Mouse (Mus musculus): ENCODE results near the gene Rsph6a. TPM values are rescaled to one million over a fixed set of nuclear protein-coding genes. Genes with fewer than 3 reads are reported as not detected.
"Not testable (repeated sequence)": the region's sequence is repeated elsewhere in the genome, so short reads cannot be mapped to it uniquely, and the experiment has no call there.

Rsph6a gene
- polyA plus RNA-seq, 1 experiment from 2014 or later = not detected

DNA sequence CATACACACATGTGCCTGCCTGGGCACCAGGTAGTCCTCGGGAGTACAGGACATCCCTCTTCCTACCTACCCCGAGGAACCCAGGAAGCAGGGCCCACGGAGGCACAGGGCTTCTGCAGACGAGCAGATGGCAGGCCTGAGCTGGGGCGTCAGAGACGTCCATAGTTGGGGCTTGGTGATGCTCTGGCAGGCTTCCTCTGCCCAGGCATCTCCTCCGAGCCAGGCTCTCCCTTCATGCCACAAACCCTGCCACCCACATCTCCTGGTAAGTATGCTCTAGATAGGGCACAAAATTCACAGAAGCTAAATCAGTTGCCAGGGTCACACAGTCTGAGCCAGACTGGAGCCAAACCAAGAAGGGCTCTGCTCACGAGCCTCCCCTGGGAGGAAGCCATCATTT is 4.3 kb upstream of the Rsph6a start:
- H3K9me3 ChIP-seq = no peaks in the 10 kb centered on the region
- no peak overlapping the region for H3K4me2 ChIP-seq (replicated peaks)
- no peak for ATAC-seq (replicated peaks)
- peaks cover 60% of the 10 kb centered on the region for H3K36me3 ChIP-seq
- H3K4me1 ChIP-seq = peaks cover 9% of the 10 kb centered on the region
- WGBS = 86% methylated on average over 8 of the region's 8 CpGs
- no peak overlapping the region for H3K9ac ChIP-seq (replicated peaks)
- no peak overlapping the region for H3K27ac ChIP-seq (replicated peaks)
- no peak overlapping the region for H3K4me3 ChIP-seq
- no peaks in the 10 kb centered on the region for H3K27me3 ChIP-seq

DNA sequence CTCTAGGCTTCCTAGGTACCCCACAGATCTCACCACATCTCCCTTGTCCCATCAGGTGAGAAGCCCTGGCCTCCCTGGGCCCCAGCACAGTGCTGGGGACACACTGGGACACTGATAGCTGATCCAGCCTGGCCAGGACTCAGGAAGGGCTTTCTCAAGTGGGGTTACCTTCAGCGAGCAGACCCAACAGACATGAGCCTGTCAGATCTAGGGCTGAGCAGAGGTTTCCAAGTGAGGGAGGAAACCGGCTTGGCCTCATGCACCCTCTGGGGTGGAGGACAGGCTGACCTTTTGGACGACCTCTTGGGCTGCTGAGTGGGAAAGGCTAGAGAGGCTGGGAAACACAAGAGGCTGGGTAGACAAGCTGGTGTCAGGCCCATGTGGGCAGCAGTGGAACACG is 3.3 kb upstream of the Rsph6a start:
- no peak for ATAC-seq (replicated peaks)
- H3K4me1 ChIP-seq = peaks cover 9% of the 10 kb centered on the region
- no peak overlapping the region for H3K4me3 ChIP-seq
- no peak overlapping the region for H3K27ac ChIP-seq (replicated peaks)
- no peak overlapping the region for H3K4me2 ChIP-seq (replicated peaks)
- H3K9ac ChIP-seq (replicated peaks) = no peak overlapping the region
- WGBS = 76% methylated on average over 4 of the region's 4 CpGs
- H3K27me3 ChIP-seq = no peaks in the 10 kb centered on the region
- H3K9me3 ChIP-seq = no peaks in the 10 kb centered on the region
- peaks cover 50% of the 10 kb centered on the region for H3K36me3 ChIP-seq

DNA sequence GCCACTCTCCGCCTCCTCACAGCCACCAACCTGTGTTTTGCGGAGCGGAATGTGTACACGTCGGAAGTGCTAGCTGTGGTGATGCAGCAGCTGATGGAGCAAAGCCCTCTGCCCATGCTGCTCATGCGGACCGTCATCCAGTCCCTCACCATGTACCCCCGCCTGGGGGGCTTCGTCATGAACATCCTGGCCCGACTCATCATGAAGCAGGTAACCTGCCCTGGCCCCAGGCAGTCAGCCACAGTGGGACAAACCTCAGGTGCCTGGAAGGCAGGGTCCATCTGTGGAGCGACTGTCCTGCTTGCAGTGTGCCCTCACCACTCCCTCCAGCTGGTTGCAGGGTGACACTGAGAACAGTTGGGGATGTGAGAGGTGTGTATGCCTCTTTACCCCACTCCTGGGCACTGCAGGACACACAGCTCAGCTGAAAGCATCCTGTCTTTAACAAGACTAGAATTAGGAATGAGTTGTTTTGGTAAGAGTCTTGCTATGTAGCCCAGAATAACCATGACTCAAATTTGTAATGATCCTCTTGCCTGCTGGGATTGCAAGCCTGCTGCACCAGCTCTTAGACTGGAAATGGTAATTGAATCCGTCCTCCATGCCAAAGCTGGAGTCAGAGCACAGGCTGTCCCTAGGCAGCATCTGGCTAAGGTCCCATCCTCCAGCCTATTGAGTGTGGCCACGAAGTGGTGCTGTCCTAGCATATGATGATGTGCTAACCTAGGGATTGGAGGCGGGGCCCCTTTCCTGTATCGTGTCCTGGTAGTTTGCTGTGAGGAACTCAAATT is 1.9 kb upstream of the Rsph6a start:
- ATAC-seq (replicated peaks) = no peak
- peaks cover 36% of the 10 kb centered on the region for H3K36me3 ChIP-seq
- 87% methylated on average over 15 of the region's 15 CpGs for WGBS

DNA sequence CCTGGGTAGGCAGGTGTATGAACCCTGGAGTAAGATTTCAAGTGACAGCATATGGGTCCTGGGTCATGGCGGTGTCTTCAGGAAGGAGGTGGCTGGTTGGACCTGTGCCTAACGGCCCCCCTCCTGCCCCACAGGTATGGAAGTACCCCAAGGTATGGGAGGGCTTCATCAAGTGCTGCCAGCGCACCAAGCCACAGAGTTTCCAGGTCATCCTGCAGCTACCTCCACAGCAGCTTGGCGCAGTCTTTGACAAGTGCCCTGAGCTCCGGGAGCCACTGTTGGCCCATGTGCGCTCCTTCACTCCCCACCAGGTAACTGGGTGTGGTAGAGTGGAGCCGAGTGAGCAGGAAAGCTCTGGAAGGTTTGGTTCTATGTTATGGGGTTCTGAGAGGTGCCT is 1.4 kb upstream of the Rsph6a start:
- Histone ChIP-seq H3K4me2 (replicated peaks) (no peak overlapping the region), H3K27me3 (no peaks in the 10 kb centered on the region), H3K9ac (replicated peaks) (no peak overlapping the region), H3K9me3 (no peaks in the 10 kb centered on the region), H3K4me3 (no peak overlapping the region), H3K36me3 (peaks cover 31% of the 10 kb centered on the region), H3K27ac (replicated peaks) (no peak overlapping the region), H3K4me1 (peaks cover 9% of the 10 kb centered on the region)
- WGBS = 91% methylated on average over 7 of the region's 7 CpGs
- ATAC-seq (replicated peaks) = no peak

More for the DNA sequence above, 1.9 kb upstream of the Rsph6a start:
- H3K4me1 ChIP-seq = peaks cover 9% of the 10 kb centered on the region
- no peak overlapping the region for H3K27ac ChIP-seq (replicated peaks)
- H3K4me2 ChIP-seq (replicated peaks) = no peak overlapping the region
- no peak overlapping the region for H3K4me3 ChIP-seq
- H3K27me3 ChIP-seq = no peaks in the 10 kb centered on the region
- H3K9ac ChIP-seq (replicated peaks) = no peak overlapping the region
- no peaks in the 10 kb centered on the region for H3K9me3 ChIP-seq

DNA sequence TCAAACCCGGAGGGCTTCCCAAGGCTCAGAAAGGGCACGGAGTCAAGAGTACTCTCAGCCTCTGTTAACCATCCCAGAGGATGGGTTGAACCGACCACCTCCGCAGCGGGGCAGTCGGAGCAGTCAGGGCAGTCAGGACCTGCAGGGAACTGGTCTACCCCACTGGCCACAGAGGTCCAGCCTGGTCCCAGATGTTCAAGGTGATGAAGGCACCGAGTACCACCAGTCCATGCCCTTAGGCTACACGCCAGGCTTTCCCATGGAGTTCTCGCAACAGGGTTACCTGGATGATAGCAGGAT is 237 bp downstream of the Rsph6a start:
- H3K27ac ChIP-seq (replicated peaks) = no peak overlapping the region
- peaks cover 16% of the 10 kb centered on the region for H3K36me3 ChIP-seq
- peaks cover 9% of the 10 kb centered on the region for H3K4me1 ChIP-seq
- peak overlapping the region; percentile 29 for H3K4me3 ChIP-seq
- peak overlapping the region; percentile 42 for H3K4me2 ChIP-seq (replicated peaks)
- 63% methylated on average over 9 of the region's 9 CpGs for WGBS
- ATAC-seq (replicated peaks) = peak; percentile 9; the same call in 1 of the 2 replicates
- peak overlapping the region; percentile 32; the same call in 1 of the 2 replicates for H3K9ac ChIP-seq (replicated peaks)
- no peaks in the 10 kb centered on the region for H3K9me3 ChIP-seq
- no peaks in the 10 kb centered on the region for H3K27me3 ChIP-seq

DNA sequence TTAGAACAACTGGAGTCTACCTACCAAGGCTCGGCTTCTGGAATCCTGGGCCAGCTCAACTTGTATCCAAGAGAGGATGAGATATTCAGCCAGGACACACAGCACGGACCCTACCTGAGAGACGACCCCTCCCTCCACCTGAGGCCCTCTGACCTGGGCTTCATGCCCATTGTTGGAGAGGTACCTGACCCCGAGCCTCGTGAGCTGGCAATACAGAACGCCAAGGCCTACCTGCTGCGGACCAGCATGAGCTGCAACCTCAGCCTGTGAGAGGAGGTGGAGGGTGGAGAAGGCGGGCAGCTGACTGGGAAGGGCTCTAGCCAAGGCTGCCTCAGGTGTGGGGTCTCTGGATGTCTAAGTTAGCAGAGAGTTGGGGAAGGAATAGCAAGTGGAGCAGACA is 618 bp downstream of the Rsph6a start:
- ATAC-seq (replicated peaks) = no peak
- Histone ChIP-seq H3K4me1 (peaks cover 9% of the 10 kb centered on the region), H3K4me3 (no peak overlapping the region), H3K4me2 (replicated peaks) (no peak overlapping the region), H3K36me3 (peaks cover 12% of the 10 kb centered on the region), H3K9me3 (no peaks in the 10 kb centered on the region), H3K9ac (replicated peaks) (no peak overlapping the region), H3K27me3 (no peaks in the 10 kb centered on the region), H3K27ac (replicated peaks) (no peak overlapping the region)
- 92% methylated on average over 8 of the region's 8 CpGs for WGBS

DNA sequence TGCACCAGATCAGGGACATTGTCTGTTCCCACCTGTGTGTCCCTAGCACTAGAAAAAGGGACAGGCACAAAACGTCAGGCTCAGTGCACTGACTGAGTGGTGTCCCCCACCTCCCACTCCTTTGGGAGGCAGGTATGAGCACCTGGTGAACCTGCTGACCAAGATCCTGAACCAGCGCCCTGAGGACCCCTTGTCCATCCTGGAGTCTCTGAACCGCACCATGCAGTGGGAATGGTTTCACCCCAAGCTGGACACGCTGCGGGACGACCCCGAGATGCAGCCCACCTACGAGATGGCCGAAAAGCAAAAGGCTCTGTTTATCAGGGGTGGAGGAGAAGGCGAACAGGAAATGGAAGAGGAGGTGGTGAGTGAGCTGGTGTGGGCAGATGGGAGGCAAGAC is 2.9 kb downstream of the Rsph6a start:
- 93% methylated on average over 10 of the region's 10 CpGs for WGBS
- H3K27ac ChIP-seq (replicated peaks) = no peak overlapping the region
- H3K9ac ChIP-seq (replicated peaks) = no peak overlapping the region
- no peak overlapping the region for H3K4me2 ChIP-seq (replicated peaks)
- no peaks in the 10 kb centered on the region for H3K9me3 ChIP-seq
- ATAC-seq (replicated peaks) = no peak
- H3K27me3 ChIP-seq = no peaks in the 10 kb centered on the region
- no peak overlapping the region for H3K4me3 ChIP-seq
- no peaks in the 10 kb centered on the region; the same call in 1 of the 2 replicates for H3K36me3 ChIP-seq
- H3K4me1 ChIP-seq = peaks cover 9% of the 10 kb centered on the region

DNA sequence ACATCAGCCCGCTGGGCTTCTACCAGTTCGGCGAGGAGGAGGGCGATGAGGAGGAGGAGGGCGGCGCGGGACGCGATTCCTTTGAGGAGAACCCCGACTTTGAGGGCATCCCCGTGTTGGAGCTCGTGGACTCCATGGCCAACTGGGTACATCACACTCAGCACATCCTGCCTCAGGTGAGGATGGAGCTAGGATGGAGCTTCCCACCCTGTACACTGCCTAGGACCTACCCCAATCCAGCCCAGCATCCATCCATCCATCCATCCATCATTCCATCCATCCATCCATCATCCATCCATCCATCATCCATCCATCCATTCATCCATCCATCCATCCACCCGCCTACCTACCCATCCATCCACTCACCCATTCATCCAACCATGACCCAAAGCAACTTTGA is 11.4 kb downstream of the Rsph6a start:
- Histone ChIP-seq H3K36me3 (no peaks in the 10 kb centered on the region), H3K9ac (replicated peaks) (no peak overlapping the region), H3K4me3 (no peak overlapping the region), H3K4me2 (replicated peaks) (peak overlapping the region; percentile 4; the same call in 1 of the 2 replicates), H3K27ac (replicated peaks) (no peak overlapping the region), H3K9me3 (no peaks in the 10 kb centered on the region), H3K4me1 (no peaks in the 10 kb centered on the region), H3K27me3 (peaks cover 26% of the 10 kb centered on the region)
- no peak for ATAC-seq (replicated peaks)
- 63% methylated on average over 13 of the region's 13 CpGs for WGBS

DNA sequence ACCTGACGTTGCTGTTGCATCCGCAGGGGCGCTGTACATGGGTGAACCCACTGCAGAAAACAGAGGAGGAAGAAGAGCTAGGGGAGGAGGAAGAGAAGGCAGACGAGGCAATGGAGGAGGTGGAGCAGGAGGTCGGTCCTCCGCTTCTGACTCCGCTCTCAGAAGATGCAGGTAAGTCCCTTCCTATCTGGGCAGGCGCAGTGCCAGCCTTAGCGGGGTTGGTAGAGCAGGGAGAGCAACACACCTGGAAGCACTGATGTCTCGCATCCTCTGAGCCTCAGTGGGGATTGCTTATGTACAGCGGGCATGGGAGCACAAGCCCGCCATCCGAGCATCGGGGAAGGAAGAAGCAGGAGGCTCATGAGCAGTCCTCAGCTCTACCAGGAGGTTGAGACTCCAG is 12.6 kb downstream of the Rsph6a start:
- 49% methylated on average over 14 of the region's 14 CpGs for WGBS
- no peak overlapping the region for H3K27ac ChIP-seq (replicated peaks)
- no peak overlapping the region for H3K4me2 ChIP-seq (replicated peaks)
- H3K4me1 ChIP-seq = no peaks in the 10 kb centered on the region
- ATAC-seq (replicated peaks) = no peak
- H3K4me3 ChIP-seq = no peak overlapping the region
- H3K27me3 ChIP-seq = peaks cover 26% of the 10 kb centered on the region
- no peaks in the 10 kb centered on the region for H3K9me3 ChIP-seq
- no peaks in the 10 kb centered on the region for H3K36me3 ChIP-seq
- no peak overlapping the region for H3K9ac ChIP-seq (replicated peaks)

DNA sequence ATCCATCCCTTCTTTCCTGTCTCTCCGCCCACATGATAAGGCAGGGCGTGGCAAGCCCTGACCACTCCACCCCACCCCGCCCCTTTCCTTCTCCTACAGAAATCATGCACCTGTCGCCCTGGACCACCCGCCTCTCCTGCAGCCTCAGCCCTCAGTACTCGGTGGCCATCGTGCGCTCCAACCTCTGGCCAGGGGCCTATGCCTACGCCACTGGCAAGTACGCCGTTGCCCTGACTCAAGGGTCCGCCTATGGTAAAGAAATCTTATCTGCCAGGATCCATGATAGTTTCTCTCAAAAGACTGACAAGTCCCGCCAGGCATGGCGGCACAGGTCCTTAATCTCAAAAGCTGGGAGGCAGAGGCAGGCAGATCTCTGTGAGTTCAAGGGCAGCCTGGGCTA is 13.4 kb downstream of the Rsph6a start:
- Histone ChIP-seq H3K27me3 (peaks cover 26% of the 10 kb centered on the region), H3K4me2 (replicated peaks) (no peak overlapping the region), H3K4me3 (no peak overlapping the region), H3K4me1 (no peaks in the 10 kb centered on the region), H3K36me3 (no peaks in the 10 kb centered on the region), H3K27ac (replicated peaks) (no peak overlapping the region), H3K9me3 (no peaks in the 10 kb centered on the region), H3K9ac (replicated peaks) (no peak overlapping the region)
- WGBS = 73% methylated on average over 14 of the region's 14 CpGs
- ATAC-seq (replicated peaks) = no peak

DNA sequence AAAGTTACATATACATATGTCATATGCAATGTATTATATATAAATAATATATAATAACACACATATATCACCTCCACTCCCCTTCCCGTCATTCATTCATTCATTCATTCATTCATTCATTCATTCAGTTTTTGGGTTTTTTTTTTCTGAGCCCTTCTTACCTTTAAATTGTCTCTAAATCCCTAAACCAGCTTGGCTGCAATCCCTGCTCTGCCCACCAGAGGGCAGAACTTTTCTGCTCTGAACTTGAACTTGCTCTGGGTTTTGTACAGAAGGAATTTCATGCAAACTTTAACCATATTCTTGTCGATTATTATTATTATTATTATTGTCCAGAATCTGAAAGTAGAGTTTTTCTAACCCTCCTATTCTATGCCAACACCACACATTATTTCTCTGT is 14.2 kb downstream of the Rsph6a start:
- H3K9me3 ChIP-seq = no peaks in the 10 kb centered on the region
- H3K4me3 ChIP-seq = no peak overlapping the region
- H3K27me3 ChIP-seq = peaks cover 26% of the 10 kb centered on the region
- no peaks in the 10 kb centered on the region for H3K4me1 ChIP-seq
- no peaks in the 10 kb centered on the region for H3K36me3 ChIP-seq
- ATAC-seq (replicated peaks) = no peak
- no peak overlapping the region for H3K4me2 ChIP-seq (replicated peaks)
- no peak overlapping the region for H3K27ac ChIP-seq (replicated peaks)
- no peak overlapping the region for H3K9ac ChIP-seq (replicated peaks)
- WGBS = 4% methylated on average over 2 of the region's 2 CpGs

DNA sequence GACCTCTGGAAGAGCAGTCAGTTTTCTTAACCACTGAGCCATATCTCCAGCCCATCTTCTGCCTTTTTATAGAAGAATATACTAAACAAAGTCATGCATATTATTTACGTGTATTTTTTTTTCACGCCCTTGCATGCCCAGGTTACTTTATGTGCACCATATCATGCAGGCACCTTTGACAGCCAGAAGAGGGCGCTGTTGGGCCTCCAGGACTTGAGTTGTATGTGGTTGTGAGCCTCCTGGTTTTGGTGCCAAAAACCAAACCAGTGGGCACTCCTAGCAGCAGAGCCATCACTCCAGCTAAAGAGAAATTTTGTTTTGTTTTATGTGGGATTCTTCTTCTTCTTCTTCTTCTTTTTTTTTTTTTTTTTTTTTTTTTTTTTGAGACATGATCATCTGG is 15.0 kb downstream of the Rsph6a start:
- Histone ChIP-seq H3K4me3 (no peak overlapping the region), H3K4me1 (no peaks in the 10 kb centered on the region), H3K27ac (replicated peaks) (no peak overlapping the region), H3K36me3 (no peaks in the 10 kb centered on the region), H3K27me3 (peaks cover 26% of the 10 kb centered on the region), H3K9me3 (no peaks in the 10 kb centered on the region), H3K4me2 (replicated peaks) (no peak overlapping the region), H3K9ac (replicated peaks) (no peak overlapping the region)
- WGBS = 46% methylated on average over 3 of the region's 3 CpGs
- ATAC-seq (replicated peaks) = no peak

DNA sequence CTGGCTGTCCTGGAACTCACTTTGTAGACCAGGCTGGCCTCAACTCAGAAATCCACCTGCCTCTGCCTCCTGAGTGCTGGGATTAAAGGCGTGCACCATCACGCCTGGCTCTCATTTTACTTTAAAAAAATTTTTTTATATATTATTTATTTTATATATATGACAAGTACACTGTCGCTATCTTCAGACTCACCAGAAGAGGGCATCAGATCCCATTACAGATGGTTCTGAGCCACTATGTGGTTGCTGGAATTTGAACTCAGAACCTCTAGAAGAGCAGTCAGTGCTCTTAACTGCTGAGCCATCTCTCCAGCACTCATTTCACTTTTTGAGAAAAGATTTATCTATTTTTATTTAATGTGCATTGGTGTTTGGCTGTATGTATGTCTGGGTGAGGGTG is 16.5 kb downstream of the Rsph6a start:
- H3K9me3 ChIP-seq; H3K36me3 ChIP-seq; H3K9ac ChIP-seq (replicated peaks); H3K4me1 ChIP-seq; H3K4me3 ChIP-seq; H3K4me2 ChIP-seq (replicated peaks); ATAC-seq (replicated peaks); H3K27ac ChIP-seq (replicated peaks): not testable (repeated sequence)
- peaks cover 12% of the 10 kb centered on the region for H3K27me3 ChIP-seq
- 56% methylated on average over 3 of the region's 3 CpGs for WGBS
